Mouse (Mus musculus) CH12.LX (cell line): ENCODE results near the gene Rora. TPM values are rescaled to one million over a fixed set of nuclear protein-coding genes. Genes with fewer than 3 reads are reported as not detected.

Experiments used
- DNase-seq: peaks from one replicate; pipeline ENCODE4 v3.0.0-alpha.2; 2013; ENCODE audit errors: extremely low read depth
- H3K27ac ChIP-seq: 2 replicates; pipeline ENCODE4 v1.5.1; 2012; ENCODE audit warnings: low read depth, mild to moderate bottlenecking, control low read depth, moderate library complexity; ENCODE audit not compliant: insufficient read depth
- H3K27me3 ChIP-seq: replicated peaks from 2 replicates; pipeline ENCODE3; 2012; ENCODE audit warnings: inconsistent platforms
- H3K36me3 ChIP-seq, 2 experiments: replicated peaks in 1 of 2; 2 replicates each; pipeline versions ENCODE3 to v1.6.1; 2012; ENCODE audit warnings: inconsistent platforms in 1 of 2, low read length in 1 of 2, mild to moderate bottlenecking in 1 of 2, mixed read lengths in 1 of 2, moderate library complexity in 1 of 2; ENCODE audit not compliant: control insufficient read depth in 1 of 2, insufficient read depth in 1 of 2
- H3K4me1 ChIP-seq, 2 experiments: 2 replicates each; pipeline ENCODE4 v1.6.1; 2012; ENCODE audit warnings: inconsistent platforms in 1 of 2, moderate library complexity in 1 of 2; ENCODE audit not compliant: insufficient read depth in 2 of 2, control insufficient read depth in 1 of 2
- H3K4me2 ChIP-seq: 2 replicates; pipeline ENCODE4 v1.6.1; 2012; ENCODE audit warnings: low read depth, mild to moderate bottlenecking, control low read depth; ENCODE audit not compliant: poor library complexity, insufficient read depth, severe bottlenecking
- H3K4me3 ChIP-seq, 3 experiments: fragments of 150-350 bp in 1 of 3; sonication (generic) in 1 of 3; replicated peaks in 1 of 3; 2 replicates each; pipeline versions ENCODE3 to v1.5.1; 2011 to 2012; ENCODE audit warnings: low read depth in 2 of 3, low read length in 2 of 3, mild to moderate bottlenecking in 2 of 3, moderate library complexity in 2 of 3, control low read depth in 1 of 3, improper control_type of control experiment in 1 of 3, inconsistent platforms in 1 of 3, mixed read lengths in 1 of 3; ENCODE audit not compliant: poor library complexity in 1 of 3
- H3K79me2 ChIP-seq: replicated peaks from 2 replicates; pipeline ENCODE4 v1.6.1; 2012; ENCODE audit warnings: mild to moderate bottlenecking, moderate library complexity; ENCODE audit not compliant: control insufficient read depth, poor library complexity, insufficient read depth, severe bottlenecking; ENCODE audit errors: extremely low read depth
- H3K9ac ChIP-seq: 2 replicates; pipeline ENCODE4 v1.6.1; 2012; ENCODE audit warnings: low read depth, mild to moderate bottlenecking, control low read depth, moderate library complexity; ENCODE audit not compliant: insufficient read depth
- H3K9me3 ChIP-seq: replicated peaks from 2 replicates; pipeline ENCODE3; 2012; ENCODE audit warnings: low read length, inconsistent platforms, mixed read lengths
- CHD1 ChIP-seq: IDR thresholded peaks from 2 replicates; pipeline ENCODE4 v1.6.1; 2012; ENCODE audit warnings: low read depth, low read length, improper control_type of control experiment, inconsistent platforms
- CHD2 ChIP-seq: IDR thresholded peaks from 2 replicates; pipeline ENCODE4 v1.6.1; 2011; ENCODE audit warnings: low read length, improper control_type of control experiment
- E2F4 ChIP-seq: IDR thresholded peaks from 2 replicates; pipeline ENCODE4 v1.6.1; 2011; ENCODE audit warnings: low read depth, low read length, improper control_type of control experiment; ENCODE audit not compliant: insufficient replicate concordance
- MAX ChIP-seq: IDR thresholded peaks from 2 replicates; pipeline ENCODE4 v1.6.1; 2011; ENCODE audit warnings: low read length, improper control_type of control experiment
- MAZ ChIP-seq: IDR thresholded peaks from 2 replicates; pipeline ENCODE4 v1.6.1; 2012; ENCODE audit warnings: low read depth, mild to moderate bottlenecking, inconsistent platforms, low read length, improper control_type of control experiment, moderate library complexity
- PAX5 ChIP-seq: IDR thresholded peaks from 2 replicates; pipeline ENCODE4 v1.6.1; 2012; ENCODE audit warnings: low read length, inconsistent platforms, mixed read lengths
- SIN3A ChIP-seq: IDR thresholded peaks from 2 replicates; pipeline ENCODE4 v1.6.1; 2012; ENCODE audit warnings: low read length, improper control_type of control experiment, inconsistent platforms
- USF2 ChIP-seq: conservative IDR thresholded peaks from 2 replicates; pipeline ENCODE4 v1.6.1; 2011; ENCODE audit warnings: low read depth, low read length, improper control_type of control experiment
- ZMIZ1 ChIP-seq: IDR thresholded peaks from 2 replicates; pipeline ENCODE4 v1.6.1; 2012; ENCODE audit warnings: low read depth, mild to moderate bottlenecking, inconsistent platforms, low read length, improper control_type of control experiment
- ZNF384 ChIP-seq: IDR thresholded peaks from 2 replicates; pipeline ENCODE4 v1.6.1; 2012; ENCODE audit warnings: low read depth, low read length, improper control_type of control experiment, inconsistent platforms
- dilution Hi-C: fragments of 300-500 bp; cut with MboI; formaldehyde crosslinking; loops from 2 replicates; pipeline ENCODE4 v1.14.3; 2020; ENCODE audit warnings: low sequenced_read_pairs; ENCODE audit not compliant: extremely low pct_unique_long_range_greater_than_20kb, extremely low pct_ligation_motif_present
- in situ Hi-C: fragments of 300-500 bp; cut with MboI; formaldehyde crosslinking; loops from 3 replicates; pipeline ENCODE4 v1.14.3; 2019; ENCODE audit warnings: low sequenced_read_pairs, low pct_ligation_motif_present, low pct_unique_long_range_greater_than_20kb, mixed read lengths
- polyA plus RNA-seq: library from polyadenylated mRNA; unstranded; fragments of >175 nt; gene quantifications from 2 replicates; pipeline ENCODE4 v1.2.1, GENCODE M21; 2012; ENCODE audit warnings: low read depth; ENCODE audit not compliant: insufficient read length
- total RNA-seq, 2 experiments: library from RNA; depleted of rRNA; stranded (reverse); fragments of 300-350 nt in 1 of 2; fragments of >200 nt in 1 of 2; gene quantifications; 2 replicates each; pipeline ENCODE4 v1.2.3; 2012 to 2014

Gene Rora
- total and polyA plus RNA-seq, 3 experiments: 0.36 to 0.66 (median 0.64) TPM

DNA sequence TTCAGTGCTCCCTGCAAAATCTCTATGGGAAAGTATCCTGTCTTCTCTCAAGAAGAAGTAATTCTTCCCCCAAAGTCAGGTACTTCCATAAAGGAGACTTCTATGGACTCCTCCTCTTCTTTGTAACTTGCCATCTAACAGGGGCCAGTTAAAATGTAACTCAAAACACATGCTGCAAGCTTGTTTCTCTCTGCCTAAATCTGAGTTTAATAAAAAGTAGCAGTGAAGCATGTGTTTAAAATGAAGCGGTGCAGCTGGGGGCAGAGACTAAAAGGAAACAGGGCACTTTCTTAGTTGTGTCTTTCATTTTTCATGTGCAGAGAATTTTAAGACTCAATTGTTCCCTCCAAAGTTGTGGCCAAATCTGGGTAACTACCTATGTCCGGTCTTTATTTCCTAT is 221.0 kb downstream of the Rora start:
- TF ChIP-seq PAX5: no peak
- no peak for TF ChIP-seq CHD2
- TF ChIP-seq MAZ: no peak
- no peak for TF ChIP-seq ZMIZ1
- no peak for TF ChIP-seq E2F4
- no peak for TF ChIP-seq MAX
- no peak for TF ChIP-seq SIN3A
- TF ChIP-seq, all 38 proteins: peak for 0
- H3K4me3 ChIP-seq: no peak overlapping the region
- H3K36me3 ChIP-seq: no peaks in the 10 kb centered on the region
- dilution Hi-C loops (no loop called here), in situ Hi-C loops (no loop called here)
- DNase-seq: no peak
- no peaks in the 10 kb centered on the region for H3K4me1 ChIP-seq
- no peak overlapping the region for H3K9ac ChIP-seq
- no peak overlapping the region for H3K4me2 ChIP-seq
- peaks cover 26% of the 10 kb centered on the region for H3K9me3 ChIP-seq
- no peaks in the 10 kb centered on the region for H3K79me2 ChIP-seq
- no peaks in the 10 kb centered on the region for H3K27me3 ChIP-seq
- H3K27ac ChIP-seq: no peak overlapping the region

DNA sequence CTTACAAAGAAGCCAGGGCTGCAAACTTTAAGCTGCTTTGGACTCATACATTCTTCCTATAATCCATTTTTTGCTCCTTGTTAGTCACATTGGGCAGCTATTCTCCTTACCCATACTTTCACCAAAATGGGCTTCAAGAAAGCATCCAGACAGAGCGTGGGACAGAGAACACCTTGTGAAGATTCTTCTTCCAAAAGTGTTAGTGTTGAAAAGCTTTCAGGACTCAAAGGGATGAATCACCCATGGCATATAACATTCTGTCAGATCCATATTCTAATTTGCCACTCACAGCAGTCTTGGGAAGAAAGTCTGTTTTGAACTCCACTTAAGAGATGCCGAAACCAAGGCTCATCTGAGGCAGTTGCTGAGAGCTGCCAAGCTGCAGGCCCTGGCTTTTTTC is 222.2 kb downstream of the Rora start:
- Histone ChIP-seq H3K9me3 (peaks cover 28% of the 10 kb centered on the region), H3K4me1 (no peaks in the 10 kb centered on the region)
- in situ Hi-C loops: no loop called here

DNA sequence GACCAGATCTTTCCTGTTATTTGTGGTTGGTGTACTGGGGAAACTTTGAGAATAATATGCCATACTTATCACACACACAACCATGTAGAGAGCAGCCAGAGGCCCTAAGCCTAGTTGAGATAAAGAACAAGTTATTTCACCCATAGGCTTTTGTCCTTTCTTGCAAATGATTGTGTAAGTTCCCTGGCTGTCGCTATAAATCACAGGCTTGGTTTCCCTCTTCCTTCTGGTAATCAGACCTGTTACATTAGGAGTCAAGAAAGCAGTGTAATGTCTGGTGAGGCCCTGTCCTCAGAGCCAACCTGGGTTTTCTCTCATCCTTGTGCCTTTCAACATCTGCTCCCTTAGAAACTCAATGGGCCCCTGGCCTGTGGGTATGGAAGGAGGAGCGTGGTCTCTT is 222.7 kb downstream of the Rora start:
- dilution Hi-C loops: no loop called here
- H3K79me2 ChIP-seq: no peaks in the 10 kb centered on the region
- TF ChIP-seq USF2: no peak
- no peak for TF ChIP-seq ZNF384
- TF ChIP-seq, all 38 proteins: peak for 0
- Histone ChIP-seq H3K36me3 (no peaks in the 10 kb centered on the region), H3K9ac (no peak overlapping the region), H3K4me2 (no peak overlapping the region), H3K27me3 (no peaks in the 10 kb centered on the region), H3K4me3 (no peak overlapping the region), H3K27ac (no peak overlapping the region), H3K4me1 (no peaks in the 10 kb centered on the region), H3K9me3 (peaks cover 28% of the 10 kb centered on the region)
- in situ Hi-C loops: no loop called here
- no peak for DNase-seq

More for the DNA sequence above, 222.2 kb downstream of the Rora start:
- no peak for DNase-seq
- no peak overlapping the region for H3K4me3 ChIP-seq
- no peak overlapping the region for H3K9ac ChIP-seq
- H3K27me3 ChIP-seq: no peaks in the 10 kb centered on the region
- dilution Hi-C loops: no loop called here
- no peaks in the 10 kb centered on the region for H3K36me3 ChIP-seq
- TF ChIP-seq CHD1: no peak
- no peaks in the 10 kb centered on the region for H3K79me2 ChIP-seq
- H3K27ac ChIP-seq: no peak overlapping the region
- H3K4me2 ChIP-seq: no peak overlapping the region
